In the genomic region with DNA sequence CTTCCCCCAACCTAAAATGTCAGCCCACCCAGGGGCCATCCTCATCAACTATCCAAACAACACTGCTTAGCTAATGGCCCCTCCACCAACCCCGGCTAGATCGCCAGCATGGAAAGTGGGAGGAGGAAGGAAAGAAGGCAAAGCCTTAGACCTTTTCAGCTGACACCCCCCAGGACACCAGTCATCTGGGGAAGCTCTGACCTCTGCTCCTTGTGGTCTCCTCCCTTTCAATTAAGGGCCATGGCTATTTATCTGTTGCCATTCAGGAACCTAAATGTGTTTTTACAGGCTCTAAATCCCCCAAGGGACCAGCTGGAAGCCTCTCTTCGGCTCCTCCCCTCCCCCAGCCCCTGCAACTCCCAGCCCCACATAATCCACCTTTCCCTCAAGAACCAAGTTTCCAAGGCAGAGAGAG, we compare ENCODE assay signal across 18 mouse cellular contexts. TPM values are rescaled to one million over a fixed set of nuclear protein-coding genes. Genes with fewer than 3 reads are reported as not detected.
A peak's percentile ranks its signal among the peaks of the same experiment; 100 is the strongest.
DNase-seq lines count a peak whose midpoint lies in the region; ATAC-seq and TF ChIP-seq lines count a peak whose summit lies in the region.
"Had no signal": no experiment of that assay in that cellular context is flagged by ENCODE, and none has a peak within 500 bp of the region (broad histone marks: within the 10 kb centered on the region; RNA-seq: fewer than 3 reads in every experiment).

No protein-coding gene starts in this region.

- H3K27ac ChIP-seq in hindbrain, embryonic 10.5 days: no peak overlapping the region
- H3K27ac ChIP-seq in hindbrain, embryonic 14.5 days: no peak overlapping the region
- H3K27ac ChIP-seq in limb, embryonic 12.5 days: no peak overlapping the region
- H3K27ac ChIP-seq: hindbrain, postnatal 0 days had no signal

- peak overlapping the region; percentile 31 for H3K4me3 ChIP-seq in hindbrain, embryonic 10.5 days
- no peak overlapping the region for H3K4me3 ChIP-seq in hindbrain, embryonic 14.5 days (replicated peaks; ENCODE audit: low read length)
- H3K4me3 ChIP-seq in E14TG2a.4 (replicated peaks; ENCODE audit: low read length): 0 out of 2 replicates have a peak overlapping the region, but pooled peaks have one; percentile 17
- H3K4me3 ChIP-seq in limb, embryonic 12.5 days (replicated peaks): no peak overlapping the region

- ATAC-seq in hindbrain, embryonic 14.5 days (ENCODE audit: low FRiP score): no peak
- no peak for ATAC-seq in limb, embryonic 12.5 days (ENCODE audit: insufficient number of reproducible peaks, insufficient read depth, low FRiP score, low TSS enrichment, low read depth)
- ATAC-seq: CD4-positive, CD25-positive, alpha-beta regulatory T cell, adult 4 months; hindbrain, postnatal 0 days; Patski had no signal

- peaks cover 34% of the 10 kb centered on the region for H3K27me3 ChIP-seq in hindbrain, embryonic 10.5 days (ENCODE audit: insufficient read depth, poor library complexity, severe bottlenecking)
- no peaks in the 10 kb centered on the region for H3K27me3 ChIP-seq in hindbrain, embryonic 14.5 days (ENCODE audit: control insufficient read depth, insufficient read depth, low read length)
- H3K27me3 ChIP-seq in E14TG2a.4 (ENCODE audit: insufficient read depth, low read length): peaks cover 5% of the 10 kb centered on the region
- no peaks in the 10 kb centered on the region for H3K27me3 ChIP-seq in limb, embryonic 12.5 days
- H3K27me3 ChIP-seq: Patski had no signal

- no peak overlapping the region for H3K4me2 ChIP-seq in hindbrain, embryonic 14.5 days (replicated peaks)
- H3K4me2 ChIP-seq in limb, embryonic 12.5 days: peak overlapping the region; percentile 26; the same call in 1 of the 2 replicates

- TF ChIP-seq CTCF in E14TG2a.4 (conservative IDR thresholded peaks at IDR 0.05; ENCODE audit: low read length): no peak

- H3K36me3 ChIP-seq in hindbrain, embryonic 10.5 days: no peaks in the 10 kb centered on the region
- H3K36me3 ChIP-seq in hindbrain, embryonic 14.5 days (replicated peaks; ENCODE audit: control insufficient read depth, insufficient read depth): no peaks in the 10 kb centered on the region
- no peaks in the 10 kb centered on the region for H3K36me3 ChIP-seq in E14TG2a.4 (ENCODE audit: insufficient read depth, low read length)
- no peaks in the 10 kb centered on the region for H3K36me3 ChIP-seq in limb, embryonic 12.5 days

- no peak overlapping the region for H3K9ac ChIP-seq in hindbrain, embryonic 14.5 days
- H3K9ac ChIP-seq in limb, embryonic 12.5 days (replicated peaks): no peak overlapping the region

- DNase-seq in hindbrain, embryonic 10.5 days (ENCODE audit: low spot score): peak; percentile 52
- no peak for DNase-seq in hindbrain, embryonic 14.5 days (ENCODE audit: low spot score)
- DNase-seq in R1 (ENCODE audit: low read depth, low spot score): peak; percentile 19
- DNase-seq in adrenal gland, adult 18-20 months (ENCODE audit: low spot score in 2 of 2): no peak
- DNase-seq in left cerebral cortex, adult 8-10 months (ENCODE audit: low spot score in 2 of 2): no peak
- DNase-seq in right cerebral cortex, adult 18-20 months: no peak
- DNase-seq: adrenal gland, postnatal 10 days; cerebellum, postnatal 25 days; kidney, postnatal 10 days; layer of hippocampus, postnatal 36 days; liver; right cerebral cortex, postnatal 25 days; thymus, postnatal 36 days had no signal

- 0% methylated on average over 3 of the region's 3 CpGs for WGBS in hindbrain, embryonic 10.5 days
- WGBS in hindbrain, embryonic 14.5 days: 5% methylated on average over 3 of the region's 3 CpGs
- 0% methylated on average over 3 of the region's 3 CpGs for WGBS in limb, embryonic 12.5 days

- H3K9me3 ChIP-seq in hindbrain, embryonic 10.5 days: no peaks in the 10 kb centered on the region
- H3K9me3 ChIP-seq in hindbrain, embryonic 14.5 days (ENCODE audit: control insufficient read depth, low read length): no peaks in the 10 kb centered on the region
- no peaks in the 10 kb centered on the region for H3K9me3 ChIP-seq in E14TG2a.4 (ENCODE audit: low read length)
- H3K9me3 ChIP-seq in limb, embryonic 12.5 days: no peaks in the 10 kb centered on the region

- peaks cover 38% of the 10 kb centered on the region for H3K4me1 ChIP-seq in hindbrain, embryonic 10.5 days (replicated peaks)
- peaks cover 21% of the 10 kb centered on the region for H3K4me1 ChIP-seq in hindbrain, embryonic 14.5 days (replicated peaks; ENCODE audit: control insufficient read depth, insufficient read depth, low read length)
- peaks cover 36% of the 10 kb centered on the region for H3K4me1 ChIP-seq in E14TG2a.4 (replicated peaks; ENCODE audit: low read depth, low read length)
- H3K4me1 ChIP-seq in limb, embryonic 12.5 days (replicated peaks): peaks cover 49% of the 10 kb centered on the region

RNA-seq across cellular contexts. Expression of gene Auts2, which starts 42.3 kb away (rescaled TPM):
- 41.9 and 56.7 TPM in 2 replicates for polyA plus RNA-seq in hindbrain, embryonic 10.5 days (2016; fragmentation: Nextera tagmentation; extraction: Ambion mirVana)
- 53.3 and 61.8 TPM in 2 replicates for polyA plus RNA-seq in hindbrain, embryonic 14.5 days (2014; fragmentation: Nextera tagmentation; extraction: Ambion mirVana)
- 61.5 and 66.4 TPM in 2 replicates for polyA plus RNA-seq in limb, embryonic 12.5 days (2016; fragmentation: Nextera tagmentation; extraction: Ambion mirVana)
- 10 to 100 TPM; 23.5 to 29.5 TPM for total RNA-seq in adrenal gland, adult 18-20 months (2021)
- total RNA-seq in left cerebral cortex, adult 8-10 months (2022): 10 to 100 TPM; 86.9 to 97.6 (median 89.2) TPM

Comparison
In these comparisons a context has a peak if more than half of its experiments do, and no peak if none do; other contexts are left out.
1. DNase-seq: peak in hindbrain, embryonic 10.5 days (single experiment) and R1 (single experiment); none in hindbrain, embryonic 14.5 days (single experiment), adrenal gland, adult 18-20 months (0 of 2), left cerebral cortex, adult 8-10 months (0 of 2) and right cerebral cortex, adult 18-20 months (single experiment).
2. H3K4me3 ChIP-seq: peak in hindbrain, embryonic 10.5 days (single experiment) and E14TG2a.4 (single experiment); none in hindbrain, embryonic 14.5 days (single experiment) and limb, embryonic 12.5 days (single experiment).